Mouse (Mus musculus): ENCODE measurements around the gene Scn1a.

Gene Scn1a

DNA sequence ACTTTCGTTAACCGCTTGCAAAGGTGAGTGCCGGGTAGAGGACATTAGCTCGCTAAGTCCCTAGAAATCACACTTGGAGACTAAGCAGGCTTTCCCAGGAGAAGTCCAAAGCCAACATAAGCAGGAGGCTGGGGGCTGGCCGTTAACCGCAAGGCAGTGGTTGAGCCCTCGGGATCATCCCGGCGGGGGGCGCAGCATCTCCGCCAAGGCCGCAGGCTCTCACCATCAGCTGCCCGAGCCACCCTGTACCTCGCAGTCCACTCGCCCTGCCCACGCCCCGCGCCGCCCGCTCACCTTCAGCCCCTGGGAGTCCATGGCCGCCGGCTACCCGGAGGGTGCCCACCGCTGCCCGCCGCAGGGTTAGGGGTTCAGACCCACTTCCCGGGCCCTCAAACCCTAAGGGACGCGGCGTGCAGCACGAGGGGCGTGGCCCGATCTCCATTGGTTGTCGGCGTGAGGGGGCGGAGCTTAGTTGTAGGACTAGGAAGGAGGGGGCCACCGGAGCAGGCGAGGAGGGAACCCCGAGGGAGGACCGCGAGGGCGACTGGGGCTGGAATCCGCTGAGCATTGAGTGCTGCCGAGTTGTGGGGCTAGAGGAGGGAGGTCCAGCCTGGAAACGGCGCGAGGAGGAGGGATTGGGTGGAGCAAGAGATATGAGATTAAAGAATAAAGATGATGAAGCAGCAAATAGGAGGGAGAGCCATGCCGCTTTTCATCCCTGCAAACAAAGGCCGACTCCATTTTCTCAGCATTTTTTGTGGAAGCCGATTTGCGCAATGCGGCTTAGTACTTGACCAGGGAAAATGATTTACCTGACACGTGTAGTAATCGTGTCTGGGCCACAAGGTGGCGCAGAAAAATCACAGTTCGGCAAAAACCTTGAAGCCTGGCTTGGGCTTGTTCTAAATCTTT, 184.2 kb downstream of the Scn1a start, which contains the start of gene Ttc21b:
Gene Ttc21b, minus strand, starts transcription at position 398 of the 912 bp plus-strand sequence.
- in situ Hi-C loops (cut with MseI, MboI) = no loop called here

DNA sequence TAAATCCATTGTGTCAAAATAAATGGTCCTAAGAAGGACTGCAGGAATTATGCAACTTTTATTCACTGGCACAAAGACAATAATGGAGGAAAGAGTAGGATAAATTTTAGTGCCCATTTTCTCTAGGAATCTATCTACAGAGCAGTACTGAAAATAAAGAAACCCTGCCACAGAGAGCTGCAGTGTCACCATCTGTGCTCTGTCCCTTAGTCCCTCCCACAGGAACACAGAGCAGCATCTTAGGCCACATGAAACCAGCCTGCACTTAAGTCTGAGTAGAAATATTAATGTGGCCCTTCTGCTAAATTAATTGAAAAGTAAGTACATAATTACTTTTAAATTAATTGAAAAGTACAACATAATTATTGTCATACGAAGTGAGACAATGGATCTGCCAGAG, 196.6 kb downstream of the Scn1a start:
- in situ Hi-C loops (cut with MseI, MboI) = no loop called here

DNA sequence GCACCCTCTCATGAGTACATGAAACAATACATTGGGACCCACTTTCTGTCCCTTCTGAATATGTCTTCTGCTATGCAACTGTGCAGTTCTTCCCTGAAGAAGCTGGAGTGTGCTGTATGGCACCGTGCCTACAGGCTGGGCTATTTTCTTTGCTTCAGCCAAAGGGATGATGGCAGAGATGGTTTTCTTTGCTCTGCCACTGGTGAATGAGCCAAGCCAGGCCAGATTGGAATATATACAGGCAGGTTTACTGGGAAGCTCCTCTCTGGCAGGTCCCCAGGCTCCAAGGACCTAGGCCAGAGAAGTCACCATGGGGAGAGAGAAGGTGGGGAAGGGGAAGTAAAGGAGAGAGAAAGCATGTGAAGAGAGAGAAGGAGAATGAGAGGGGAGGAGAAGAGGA, 200.3 kb downstream of the Scn1a start:
- in situ Hi-C loops (cut with MseI, MboI) = no loop called here

DNA sequence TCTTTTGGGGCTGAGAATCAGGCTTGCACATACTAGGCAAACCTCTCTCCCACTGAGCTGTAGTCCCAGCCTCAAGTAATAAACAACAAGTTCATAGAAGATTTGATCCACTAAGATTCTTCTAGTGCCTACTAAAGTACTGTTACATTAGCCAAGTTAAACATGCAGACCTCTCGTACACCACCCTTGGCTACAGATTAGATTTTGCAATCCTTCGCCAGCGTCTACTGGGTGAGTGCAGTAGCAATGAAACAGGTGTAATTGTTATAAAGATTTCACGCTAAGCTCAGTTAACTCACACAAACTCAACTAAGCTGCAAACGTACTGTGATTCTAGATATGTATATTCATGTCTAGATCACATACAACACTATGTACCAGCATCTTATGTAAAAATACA, 201.8 kb downstream of the Scn1a start:
- in situ Hi-C loops (cut with MseI, MboI) = no loop called here

DNA sequence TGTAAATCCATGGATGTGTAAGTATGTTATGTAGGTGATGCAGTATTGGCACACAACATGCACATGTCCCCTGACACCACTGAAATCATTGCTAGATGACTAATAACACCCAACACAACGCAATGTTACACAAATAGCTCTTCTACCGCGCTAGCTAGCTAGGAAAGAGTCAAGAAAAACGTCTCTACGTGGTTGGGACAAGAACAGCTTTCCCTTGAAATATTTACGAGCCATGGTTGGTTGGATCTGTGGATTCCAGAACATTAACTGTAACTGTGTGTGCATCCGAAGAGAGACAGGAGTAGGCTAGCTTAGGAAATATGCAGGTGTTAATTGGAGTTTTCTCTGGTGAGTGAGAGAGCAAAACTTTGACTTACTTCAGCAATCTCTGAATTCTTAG, 219.7 kb downstream of the Scn1a start:
- in situ Hi-C loops (cut with MseI, MboI) = no loop called here
